Mouse (Mus musculus) hindbrain, embryonic 14.5 days (tissue): ENCODE data around the gene Mphosph9. TPM values are rescaled to one million over a fixed set of nuclear protein-coding genes. Genes with fewer than 3 reads are reported as not detected.
"Not testable (repeated sequence)": the region's sequence is repeated elsewhere in the genome, so short reads cannot be mapped to it uniquely, and the experiment has no call there.

Experiments
- ATAC-seq: fragments of 200-750 bp; cut with Nextera tagmentation; 2 replicates; pipeline ENCODE4 v1.8.0; 2017; ENCODE audit warnings: moderate number of reproducible peaks, mild to moderate bottlenecking, moderate TSS enrichment, moderate library complexity; ENCODE audit not compliant: low FRiP score
- DNase-seq: peaks from one replicate; pipeline ENCODE4 v3.0.0-alpha.2; 2015; ENCODE audit warnings: low spot score
- H3K27ac ChIP-seq: fragments of 300-500 bp; sonication (generic); 2 replicates; pipeline ENCODE4 v1.5.1; 2014; ENCODE audit warnings: mild to moderate bottlenecking, moderate library complexity
- H3K27me3 ChIP-seq: fragments of 300-500 bp; sonication (generic); 2 replicates; pipeline ENCODE4 v1.6.1; 2014; ENCODE audit warnings: mild to moderate bottlenecking, low read length, mixed read lengths; ENCODE audit not compliant: control insufficient read depth, insufficient read depth
- H3K36me3 ChIP-seq: fragments of 300-500 bp; sonication (generic); replicated peaks from 2 replicates; pipeline ENCODE4 v1.6.1; 2014; ENCODE audit not compliant: control insufficient read depth, insufficient read depth
- H3K4me1 ChIP-seq: fragments of 300-500 bp; sonication (generic); replicated peaks from 2 replicates; pipeline ENCODE4 v1.6.1; 2014; ENCODE audit warnings: antibody characterized with exemption, low read length, mixed read lengths; ENCODE audit not compliant: control insufficient read depth, insufficient read depth
- H3K4me2 ChIP-seq: fragments of 300-500 bp; sonication (generic); replicated peaks from 2 replicates; pipeline ENCODE4 v1.6.1; 2014; ENCODE audit warnings: mild to moderate bottlenecking, moderate library complexity
- H3K4me3 ChIP-seq: fragments of 300-500 bp; sonication (generic); replicated peaks from 2 replicates; pipeline ENCODE4 v1.5.1; 2014; ENCODE audit warnings: mild to moderate bottlenecking, low read length
- H3K9ac ChIP-seq: fragments of 300-500 bp; sonication (generic); 2 replicates; pipeline ENCODE4 v1.6.1; 2014
- H3K9me3 ChIP-seq: fragments of 300-500 bp; sonication (generic); 2 replicates; pipeline ENCODE4 v1.6.1; 2016; ENCODE audit warnings: low read length; ENCODE audit not compliant: control insufficient read depth
- WGBS: fragments of 180-500 bp; shearing (Covaris S2); extraction: QIAGEN DNeasy Blood & Tissue Kit; methylation state at CpG from one replicate; pipeline ENCODE4 v1.1.7; 2014; 5-methylcytosine and 5-hydroxymethylcytosine counted together
- polyA plus RNA-seq: library from polyadenylated mRNA; unstranded; fragments of >200 nt; fragmentation: Nextera tagmentation; extraction: Ambion mirVana; gene quantifications from 2 replicates; pipeline ENCODE4 v1.2.1, GENCODE M21; 2014

The Mphosph9 gene
- 10.1 and 12.6 TPM in 2 replicates for polyA plus RNA-seq

DNA sequence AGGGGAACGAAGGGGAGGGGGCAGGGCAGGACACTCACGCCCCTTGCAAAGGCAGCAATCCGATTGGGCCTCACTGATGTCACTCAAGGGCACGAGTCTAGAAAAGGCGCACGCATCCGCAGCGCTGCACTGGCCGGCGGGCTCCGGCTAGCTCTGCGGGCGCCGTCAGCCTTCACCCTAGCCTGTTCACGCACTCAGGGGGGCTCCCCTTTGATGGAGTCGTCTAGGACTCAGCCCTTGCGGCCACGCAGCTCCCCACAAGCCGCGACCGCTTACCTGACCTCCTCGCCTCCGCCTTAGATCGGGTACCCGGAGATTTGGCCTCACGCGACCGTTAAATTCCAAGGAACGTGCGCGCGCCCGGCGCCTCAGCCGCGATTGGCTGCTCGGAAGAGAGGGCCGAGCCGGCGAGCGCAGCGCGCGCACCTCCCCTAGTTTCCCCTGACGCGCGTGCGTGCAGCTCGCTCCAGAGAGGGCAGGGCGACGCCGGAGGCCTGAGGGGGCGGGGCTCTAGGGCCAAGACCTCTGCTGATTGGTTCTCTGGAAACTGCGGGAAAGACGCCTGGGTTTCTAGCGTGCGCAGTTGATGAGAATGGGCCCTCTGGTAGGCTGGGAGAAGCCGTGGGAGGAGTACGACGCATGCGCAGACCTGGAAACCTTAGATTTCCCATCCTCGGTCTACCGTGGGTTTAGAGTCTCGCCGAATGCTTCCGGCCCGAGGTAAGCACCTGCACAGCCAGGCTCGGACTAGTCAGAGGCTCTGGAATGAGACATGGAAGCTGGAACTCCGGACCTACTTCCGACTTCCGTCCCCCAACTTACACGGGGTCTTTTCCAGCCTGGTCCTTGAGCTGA is at the start of gene Mphosph9, which contains the start of gene 2810006K23Rik:
Gene Mphosph9, minus strand, starts transcription at position 463 of the 855 bp plus-strand sequence.
Gene 2810006K23Rik, plus strand, starts transcription at position 580 of the 855 bp plus-strand sequence.
- under 1% methylated on average over 72 of the region's 72 CpGs for WGBS
- peaks cover 13% of the 10 kb centered on the region for H3K36me3 ChIP-seq
- H3K9me3 ChIP-seq = no peaks in the 10 kb centered on the region
- peak within 1 kb of the TSS; percentile 96 for H3K27ac ChIP-seq
- DNase-seq = peak; percentile 99
- H3K4me1 ChIP-seq = peaks cover 16% of the 10 kb centered on the region
- ATAC-seq = peak; percentile 97
- H3K4me2 ChIP-seq = peak within 1 kb of the TSS; percentile 85
- H3K27me3 ChIP-seq = no peaks in the 10 kb centered on the region
- H3K9ac ChIP-seq = peak within 1 kb of the TSS; percentile 83
- peak within 1 kb of the TSS; percentile 62 for H3K4me3 ChIP-seq

DNA sequence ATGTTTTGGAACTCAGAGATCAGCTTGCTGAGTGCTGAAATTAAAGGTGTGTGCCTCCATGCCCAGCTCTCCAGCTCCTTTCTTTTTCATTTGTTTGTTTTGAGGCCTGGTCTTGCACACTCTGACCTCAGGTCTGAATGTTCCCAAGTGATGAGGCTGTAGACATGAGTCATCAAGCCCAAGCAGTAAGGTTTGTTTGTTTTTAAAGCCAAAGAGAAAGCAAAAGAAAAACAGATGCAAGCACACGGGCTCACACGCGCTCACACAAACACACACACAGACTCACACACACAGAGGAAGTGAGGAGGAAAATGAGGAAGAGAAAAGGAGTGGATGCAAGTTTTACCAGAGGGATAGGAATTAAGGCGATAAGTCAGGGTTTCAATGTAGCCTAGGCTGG is 49.4 kb upstream of the Mphosph9 start:
- H3K4me1 ChIP-seq = no peaks in the 10 kb centered on the region
- H3K27me3 ChIP-seq = no peaks in the 10 kb centered on the region
- no peak overlapping the region for H3K9ac ChIP-seq
- no peak overlapping the region for H3K4me3 ChIP-seq
- DNase-seq (no peak), ATAC-seq (no peak)
- H3K27ac ChIP-seq = no peak overlapping the region
- H3K36me3 ChIP-seq = peaks cover 91% of the 10 kb centered on the region
- WGBS = 97% methylated on average over 4 of the region's 4 CpGs
- H3K9me3 ChIP-seq = no peaks in the 10 kb centered on the region
- no peak overlapping the region for H3K4me2 ChIP-seq

DNA sequence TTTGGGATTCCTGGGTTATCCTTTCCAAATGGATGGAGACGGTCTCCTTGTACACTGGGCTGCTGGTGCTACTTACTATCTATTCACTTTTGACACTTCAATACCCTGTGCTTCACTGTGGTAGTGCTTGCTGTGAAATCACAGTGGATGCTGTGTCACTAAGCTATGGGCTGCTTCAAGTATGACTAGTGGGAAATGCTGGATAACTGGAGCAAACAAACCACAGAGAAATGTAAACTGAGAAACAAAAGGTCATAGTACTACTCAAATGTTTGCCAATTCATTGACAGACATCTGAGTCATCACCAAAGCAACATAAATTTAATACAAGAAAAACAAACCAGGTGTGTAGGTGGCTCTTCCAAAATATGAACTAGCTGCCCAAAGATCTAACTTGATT is 48.6 kb upstream of the Mphosph9 start:
- WGBS = 97% methylated on average over 1 of the region's 1 CpGs
- H3K36me3 ChIP-seq = peaks cover 91% of the 10 kb centered on the region
- no peaks in the 10 kb centered on the region for H3K9me3 ChIP-seq
- no peak overlapping the region for H3K4me2 ChIP-seq
- H3K27me3 ChIP-seq = no peaks in the 10 kb centered on the region
- DNase-seq (no peak), ATAC-seq (no peak)
- no peak overlapping the region for H3K9ac ChIP-seq
- no peak overlapping the region for H3K27ac ChIP-seq
- no peaks in the 10 kb centered on the region for H3K4me1 ChIP-seq
- no peak overlapping the region for H3K4me3 ChIP-seq

DNA sequence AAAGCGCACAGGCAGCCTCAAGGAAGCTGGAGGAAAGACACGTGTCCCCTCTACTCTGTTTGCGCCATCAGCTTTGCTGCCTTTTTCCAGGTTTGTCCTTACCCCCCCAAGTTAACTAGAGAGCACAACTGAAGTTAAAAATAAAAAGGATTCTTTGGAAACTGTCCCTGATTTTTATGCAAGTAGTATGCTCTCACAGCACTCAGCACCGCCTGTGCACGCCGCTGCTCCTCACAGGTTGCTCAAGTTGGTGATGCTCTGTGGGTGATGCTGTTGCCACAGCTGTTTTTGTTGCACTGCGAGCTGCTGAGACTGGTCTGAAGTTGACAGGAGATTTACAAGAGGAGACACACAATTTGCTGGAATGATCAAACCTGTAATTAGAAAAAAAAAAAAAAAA is 46.5 kb upstream of the Mphosph9 start:
- Histone ChIP-seq H3K9me3 (no peaks in the 10 kb centered on the region), H3K4me1 (no peaks in the 10 kb centered on the region), H3K4me3 (no peak overlapping the region), H3K27me3 (no peaks in the 10 kb centered on the region), H3K27ac (no peak overlapping the region), H3K9ac (no peak overlapping the region), H3K36me3 (peaks cover 91% of the 10 kb centered on the region), H3K4me2 (no peak overlapping the region)
- WGBS = 98% methylated on average over 7 of the region's 7 CpGs
- DNase-seq (no peak), ATAC-seq (no peak)

DNA sequence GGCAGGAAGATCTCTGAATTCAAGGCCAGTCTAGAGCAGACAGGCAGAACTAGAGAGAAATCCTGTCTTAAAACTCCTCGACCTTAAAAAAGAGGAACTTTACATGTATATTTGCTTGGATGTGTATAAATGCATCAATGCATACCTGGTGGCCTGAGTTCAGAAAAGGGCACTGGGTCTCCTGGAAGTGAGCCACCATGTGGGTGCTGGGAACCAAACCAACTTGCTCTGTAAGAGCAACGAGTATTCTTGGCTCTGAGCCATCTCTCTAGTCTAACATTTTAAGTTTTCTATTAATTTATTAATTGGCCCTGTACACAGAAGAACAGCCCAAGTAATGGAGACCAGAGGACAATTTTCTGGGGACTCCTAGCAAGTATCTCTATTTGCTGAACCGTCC is 38.9 kb upstream of the Mphosph9 start:
- 78% methylated on average over 3 of the region's 3 CpGs for WGBS
- Histone ChIP-seq H3K27me3 (no peaks in the 10 kb centered on the region), H3K9me3 (no peaks in the 10 kb centered on the region), H3K36me3 (peaks cover 33% of the 10 kb centered on the region), H3K4me3 (no peak overlapping the region), H3K27ac (no peak overlapping the region), H3K9ac (no peak overlapping the region), H3K4me1 (no peaks in the 10 kb centered on the region), H3K4me2 (no peak overlapping the region)
- DNase-seq (no peak), ATAC-seq (no peak)

DNA sequence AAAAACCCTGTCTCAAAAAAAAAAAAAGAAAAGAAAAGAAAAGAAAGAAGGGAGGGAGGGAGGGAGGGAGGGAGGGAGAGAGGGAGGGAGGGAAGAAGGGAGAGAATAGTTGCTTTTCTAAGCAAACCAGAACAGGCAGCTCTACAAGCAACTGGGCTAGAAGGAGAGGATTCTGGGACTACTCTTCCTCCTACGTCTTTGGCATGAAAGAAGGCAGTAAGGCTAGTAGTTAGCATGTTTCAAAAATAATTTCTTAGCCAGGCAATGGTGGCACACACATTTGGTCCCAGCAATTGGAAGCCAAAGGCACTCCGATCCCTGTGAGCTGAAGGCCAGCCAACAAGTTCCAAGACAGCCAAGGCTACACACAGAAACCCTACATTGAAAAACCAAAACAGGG is 38.0 kb upstream of the Mphosph9 start:
- Histone ChIP-seq H3K27ac (no peak overlapping the region), H3K9me3 (no peaks in the 10 kb centered on the region), H3K9ac (no peak overlapping the region), H3K27me3 (no peaks in the 10 kb centered on the region), H3K4me2 (no peak overlapping the region), H3K4me3 (no peak overlapping the region), H3K4me1 (no peaks in the 10 kb centered on the region), H3K36me3 (peaks cover 24% of the 10 kb centered on the region)
- ATAC-seq = no peak
- no peak for DNase-seq
- 92% methylated on average over 2 of the region's 2 CpGs for WGBS

DNA sequence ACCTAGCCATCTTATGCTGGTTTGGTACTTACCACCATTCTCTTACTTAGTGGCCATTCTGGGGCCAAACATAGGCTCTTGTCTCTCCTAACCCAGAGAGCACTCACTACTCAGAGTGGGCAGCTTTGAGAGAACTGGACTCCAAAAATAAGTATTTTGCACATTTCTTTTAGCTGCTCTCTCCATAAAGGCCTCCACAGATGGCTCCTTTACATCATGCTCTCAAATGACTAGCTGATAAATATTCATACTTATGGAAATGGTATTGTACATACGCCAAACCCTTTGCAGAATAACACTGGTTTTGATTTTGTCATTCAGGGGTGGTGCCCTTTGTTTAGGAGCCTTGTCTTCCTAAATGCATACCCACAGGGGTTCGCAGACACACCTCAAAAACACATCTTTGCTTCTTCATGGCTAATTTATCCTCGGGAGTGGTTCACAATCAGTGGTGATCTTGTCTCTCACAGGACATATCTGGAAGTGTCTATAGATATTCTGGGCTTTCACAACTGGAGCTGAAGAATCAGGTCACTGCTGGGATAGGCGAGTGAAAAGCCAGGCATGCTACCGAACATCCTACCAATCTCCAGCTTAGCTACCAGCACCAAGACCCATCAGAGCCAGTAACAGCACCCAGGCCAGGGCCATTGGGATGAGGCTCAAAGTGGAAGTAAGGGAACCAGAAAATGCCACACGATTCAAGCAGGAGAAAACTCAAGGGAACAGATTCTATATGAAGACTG is 36.6 kb upstream of the Mphosph9 start:
- Histone ChIP-seq H3K4me3 (no peak overlapping the region), H3K4me2 (no peak overlapping the region), H3K9me3 (no peaks in the 10 kb centered on the region), H3K27me3 (no peaks in the 10 kb centered on the region), H3K4me1 (no peaks in the 10 kb centered on the region), H3K36me3 (peaks cover 10% of the 10 kb centered on the region), H3K9ac (no peak overlapping the region), H3K27ac (no peak overlapping the region)
- no peak for DNase-seq
- 72% methylated on average over 6 of the region's 6 CpGs for WGBS
- ATAC-seq = no peak

DNA sequence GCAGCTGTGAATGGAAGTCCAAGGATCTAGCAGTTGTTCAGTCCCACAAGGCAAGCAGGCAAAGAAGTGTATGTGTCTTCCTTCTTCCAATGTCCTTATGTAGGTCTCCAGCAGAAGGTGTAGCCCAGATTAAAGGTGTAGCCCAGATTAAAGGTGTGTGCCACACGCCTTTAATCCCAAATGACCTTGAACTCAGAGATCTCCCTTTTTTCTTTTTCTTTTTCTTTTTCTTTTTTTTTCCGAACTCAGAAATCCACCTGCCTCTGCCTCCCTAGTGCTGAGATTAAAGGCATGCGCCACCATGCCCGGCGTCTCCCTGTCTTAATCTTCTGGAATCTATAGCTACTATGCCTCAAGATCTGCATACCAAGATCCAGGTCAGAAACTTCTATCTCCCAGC is 35.2 kb upstream of the Mphosph9 start, which contains the start of gene Cdk2ap1:
Gene Cdk2ap1, minus strand, starts transcription at position 101 of the 400 bp plus-strand sequence.
- H3K9ac ChIP-seq, H3K4me1 ChIP-seq, H3K9me3 ChIP-seq, H3K4me2 ChIP-seq, H3K27me3 ChIP-seq, H3K4me3 ChIP-seq, ATAC-seq, H3K27ac ChIP-seq, DNase-seq, H3K36me3 ChIP-seq: not testable (repeated sequence)
- WGBS = 94% methylated on average over 5 of the region's 5 CpGs

DNA sequence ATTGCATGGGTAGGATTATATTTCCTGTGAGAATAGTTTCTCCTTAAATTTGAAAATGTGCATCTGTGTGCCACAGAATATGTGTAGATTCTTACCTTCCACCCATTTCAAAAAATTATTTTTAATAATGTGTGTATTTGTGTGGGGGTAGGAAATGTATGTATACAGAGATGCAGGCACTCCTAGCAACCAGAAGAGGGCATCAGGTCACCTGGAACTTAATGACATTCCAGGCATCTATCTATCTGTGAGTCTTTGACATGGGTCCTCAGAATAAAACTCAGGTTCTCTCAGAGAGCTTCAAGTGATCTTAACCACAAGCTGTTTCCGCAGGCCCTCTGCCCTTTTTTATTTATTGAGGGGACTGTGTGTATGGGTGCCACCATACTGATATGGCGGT is 31.9 kb upstream of the Mphosph9 start:
- no peak overlapping the region for H3K27ac ChIP-seq
- WGBS = 86% methylated on average over 2 of the region's 2 CpGs
- DNase-seq (no peak), ATAC-seq (no peak)
- H3K9ac ChIP-seq = no peak overlapping the region
- no peaks in the 10 kb centered on the region for H3K9me3 ChIP-seq
- H3K4me2 ChIP-seq = no peak overlapping the region
- no peaks in the 10 kb centered on the region; the same call in 1 of the 2 replicates for H3K36me3 ChIP-seq
- 0 out of 2 replicates have a peak, but pooled peaks cover 6% of the 10 kb centered on the region for H3K4me1 ChIP-seq
- H3K4me3 ChIP-seq = no peak overlapping the region
- H3K27me3 ChIP-seq = no peaks in the 10 kb centered on the region
